Mouse (Mus musculus) layer of hippocampus, adult 8-10 months (tissue): ENCODE measurements around the gene Prdm2. TPM values are rescaled to one million over a fixed set of nuclear protein-coding genes. Genes with fewer than 3 reads are reported as not detected.

Experiments used
- DNase-seq, 2 experiments: peaks; one replicate each; pipeline ENCODE4 v3.0.0; 2022; ENCODE audit warnings: low spot score in 2 of 2
- total RNA-seq, 4 experiments: library from RNA; stranded (reverse); gene quantifications; 2 replicates each; pipeline ENCODE4 v1.2.4; 2022

Gene Prdm2
- total RNA-seq, 4 experiments from 2014 or later = 39.5 to 49.8 (median 45.0) TPM

- DNase-seq = no peak
Observed at GRCm38 (mm10) chr4:143154571-143154970, 58.2 kb downstream of the Prdm2 start.

- DNase-seq = no peak
Observed at GRCm38 (mm10) chr4:143152634-143153033, 60.2 kb downstream of the Prdm2 start.

GRCm38 (mm10) chr4:143151267-143151666 is 61.5 kb downstream of the Prdm2 start:
- DNase-seq = no peak

GRCm38 (mm10) chr4:143147666-143148065 is 65.1 kb downstream of the Prdm2 start:
- DNase-seq = no peak

- no peak for DNase-seq
Observed at GRCm38 (mm10) chr4:143143615-143144014, 69.2 kb downstream of the Prdm2 start.

GRCm38 (mm10) chr4:143141645-143142259 is 71.0 kb downstream of the Prdm2 start:
- DNase-seq = no peak

GRCm38 (mm10) chr4:143140940-143141339 is 71.9 kb downstream of the Prdm2 start:
- no peak for DNase-seq

GRCm38 (mm10) chr4:143132433-143132832 is 80.4 kb downstream of the Prdm2 start:
- DNase-seq = no peak

- no peak for DNase-seq
Observed at GRCm38 (mm10) chr4:143130441-143130840, 82.4 kb downstream of the Prdm2 start.

GRCm38 (mm10) chr4:143129261-143129760 is 83.5 kb downstream of the Prdm2 start:
- DNase-seq = no peak

GRCm38 (mm10) chr4:143127171-143127570 is 85.6 kb downstream of the Prdm2 start:
- DNase-seq = no peak

- DNase-seq = peak; percentile 61 to 63
Observed at GRCm38 (mm10) chr4:143126476-143126875, 86.3 kb downstream of the Prdm2 start.

- no peak for DNase-seq
Observed at GRCm38 (mm10) chr4:143125290-143125689, 87.5 kb downstream of the Prdm2 start.

GRCm38 (mm10) chr4:143123043-143123442 is 89.8 kb downstream of the Prdm2 start:
- no peak for DNase-seq

- DNase-seq = no peak
Observed at GRCm38 (mm10) chr4:143121174-143121573, 91.6 kb downstream of the Prdm2 start.

- DNase-seq = peak; percentile 33 to 35
Observed at GRCm38 (mm10) chr4:143120008-143120407, 92.8 kb downstream of the Prdm2 start.

GRCm38 (mm10) chr4:143118843-143119242 is 94.0 kb downstream of the Prdm2 start:
- DNase-seq = peak in 1 of 2 experiments; percentile 51

- no peak for DNase-seq
Observed at GRCm38 (mm10) chr4:143115851-143116250, 96.9 kb downstream of the Prdm2 start.

GRCm38 (mm10) chr4:143114232-143114979 is 98.4 kb downstream of the Prdm2 start:
- no peak for DNase-seq

- DNase-seq = peak in 1 of 2 experiments; percentile 45
Observed at GRCm38 (mm10) chr4:143112985-143113384, 99.8 kb downstream of the Prdm2 start.

- DNase-seq = no peak
Observed at GRCm38 (mm10) chr4:143112439-143112838, 100.4 kb downstream of the Prdm2 start.

GRCm38 (mm10) chr4:143111872-143112271 is 100.9 kb downstream of the Prdm2 start:
- peak in 1 of 2 experiments; percentile 33 for DNase-seq

- no peak for DNase-seq
Observed at GRCm38 (mm10) chr4:143108552-143108951, 104.2 kb downstream of the Prdm2 start.
